Mouse (Mus musculus) liver, postnatal 0 days (tissue): ENCODE measurements at regions not wholly inside any gene's neighbourhood (a gene's known extent, or its start where the extent isn't known, plus 50 kb on each side); places are given as distances from the start of the nearest gene placed in this dataset.

Experiments
- ATAC-seq: fragments of 200-750 bp; cut with Nextera tagmentation; 2 replicates; pipeline ENCODE4 v1.8.0; 2017; ENCODE audit warnings: mild to moderate bottlenecking, moderate library complexity
- DNase-seq: peaks from one replicate; pipeline ENCODE4 v3.0.0-alpha.2; 2016
- H3K27ac ChIP-seq: fragments of 300-500 bp; sonication (generic); 2 replicates; pipeline ENCODE4 v1.5.1; 2014; ENCODE audit warnings: antibody characterized with exemption, moderate library complexity, mild to moderate bottlenecking, low read depth
- H3K27me3 ChIP-seq: fragments of 300-500 bp; sonication (generic); 2 replicates; pipeline ENCODE4 v1.6.1; 2014; ENCODE audit warnings: low read length, control low read depth, mixed read lengths; ENCODE audit not compliant: insufficient read depth
- H3K36me3 ChIP-seq: fragments of 300-500 bp; sonication (generic); replicated peaks from 2 replicates; pipeline ENCODE4 v1.6.1; 2014; ENCODE audit warnings: mild to moderate bottlenecking, control low read depth, low read length, moderate library complexity, mixed read lengths; ENCODE audit not compliant: insufficient read depth
- H3K4me1 ChIP-seq: fragments of 300-500 bp; sonication (generic); 2 replicates; pipeline ENCODE4 v1.6.1; 2014; ENCODE audit warnings: antibody characterized with exemption, mild to moderate bottlenecking, control low read depth; ENCODE audit not compliant: insufficient read depth
- H3K4me2 ChIP-seq: fragments of 300-500 bp; sonication (generic); 2 replicates; pipeline ENCODE4 v1.6.1; 2014; ENCODE audit warnings: low read depth, mild to moderate bottlenecking, low read length, moderate library complexity, mixed read lengths
- H3K4me3 ChIP-seq: fragments of 300-500 bp; sonication (generic); 2 replicates; pipeline ENCODE4 v1.5.1; 2014; ENCODE audit warnings: low read depth, low read length
- H3K9ac ChIP-seq: fragments of 300-500 bp; sonication (generic); replicated peaks from 2 replicates; pipeline ENCODE4 v1.6.1; 2014; ENCODE audit warnings: mild to moderate bottlenecking, moderate library complexity
- H3K9me3 ChIP-seq: fragments of 300-500 bp; sonication (generic); 2 replicates; pipeline ENCODE4 v1.6.1; 2016; ENCODE audit warnings: mild to moderate bottlenecking, control low read depth, low read length, mixed read lengths
- CTCF ChIP-seq: sonication (generic); IDR thresholded peaks from 2 replicates; pipeline ENCODE4 v1.5.1; 2016; ENCODE audit warnings: antibody characterized with exemption, low read depth
- EP300 ChIP-seq: IDR thresholded peaks from 2 replicates; pipeline ENCODE4 v1.6.1; 2016; ENCODE audit warnings: antibody characterized with exemption, low read depth, mild to moderate bottlenecking
- WGBS: fragments of 180-500 bp; shearing (Covaris S2); extraction: QIAGEN DNeasy Blood & Tissue Kit; methylation state at CpG from one replicate; pipeline ENCODE4 v1.1.7; 2014; ENCODE audit not compliant: insufficient replicate concordance; 5-methylcytosine and 5-hydroxymethylcytosine counted together

DNA sequence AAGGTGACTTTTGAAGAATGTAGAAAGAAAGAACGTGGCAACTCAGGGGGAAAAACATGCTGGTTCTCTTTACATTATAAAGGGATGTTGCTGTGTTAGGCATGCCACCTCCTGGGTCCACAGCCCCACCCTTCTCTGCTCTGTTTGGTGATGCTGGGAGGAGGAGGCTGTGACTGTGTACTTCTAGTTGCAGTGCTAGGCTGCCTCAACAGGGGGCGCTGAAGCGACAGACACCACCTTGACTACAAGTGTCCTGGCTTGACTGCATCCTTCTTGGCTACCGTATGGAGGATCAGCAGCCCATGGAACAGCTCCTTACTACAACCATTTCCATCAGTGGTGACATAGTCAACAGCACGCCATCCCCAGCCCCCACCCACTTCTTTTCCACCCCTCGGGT is 104.9 kb upstream of the Arl4c start:
- no peaks in the 10 kb centered on the region for H3K4me1 ChIP-seq
- no peaks in the 10 kb centered on the region for H3K27me3 ChIP-seq
- no peaks in the 10 kb centered on the region for H3K9me3 ChIP-seq
- DNase-seq (no peak), ATAC-seq (no peak)
- 64% methylated on average over 6 of the region's 6 CpGs for WGBS
- no peak overlapping the region for H3K9ac ChIP-seq
- TF ChIP-seq EP300: no peak
- TF ChIP-seq CTCF: no peak
- no peak overlapping the region for H3K27ac ChIP-seq
- H3K4me2 ChIP-seq: no peak overlapping the region
- no peak overlapping the region for H3K4me3 ChIP-seq
- H3K36me3 ChIP-seq: no peaks in the 10 kb centered on the region

DNA sequence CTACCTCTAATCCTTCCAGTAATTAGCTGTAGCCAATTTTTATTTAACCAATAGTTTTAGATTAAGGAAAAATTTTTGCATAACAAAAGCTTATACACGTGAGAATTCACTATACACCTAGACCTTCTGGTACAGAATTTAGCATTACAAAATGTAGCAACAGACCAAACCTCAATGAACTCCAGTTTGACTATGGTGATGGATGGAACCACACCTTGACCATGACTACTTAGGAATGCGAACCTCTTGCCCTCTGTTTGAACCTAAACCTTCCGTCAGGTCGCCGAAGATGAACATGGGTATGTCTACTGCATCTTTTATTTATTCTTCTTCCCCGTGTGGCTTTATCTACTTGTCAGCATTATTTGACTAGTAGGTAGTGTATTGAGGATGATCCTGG is 105.9 kb upstream of the Arl4c start:
- H3K4me2 ChIP-seq: no peak overlapping the region
- ATAC-seq: no peak
- no peak overlapping the region for H3K9ac ChIP-seq
- WGBS: 72% methylated on average over 6 of the region's 6 CpGs
- no peaks in the 10 kb centered on the region for H3K9me3 ChIP-seq
- H3K36me3 ChIP-seq: no peaks in the 10 kb centered on the region
- no peak for DNase-seq
- H3K4me3 ChIP-seq: no peak overlapping the region
- no peaks in the 10 kb centered on the region for H3K4me1 ChIP-seq
- no peak for TF ChIP-seq EP300
- no peaks in the 10 kb centered on the region for H3K27me3 ChIP-seq
- no peak overlapping the region for H3K27ac ChIP-seq

DNA sequence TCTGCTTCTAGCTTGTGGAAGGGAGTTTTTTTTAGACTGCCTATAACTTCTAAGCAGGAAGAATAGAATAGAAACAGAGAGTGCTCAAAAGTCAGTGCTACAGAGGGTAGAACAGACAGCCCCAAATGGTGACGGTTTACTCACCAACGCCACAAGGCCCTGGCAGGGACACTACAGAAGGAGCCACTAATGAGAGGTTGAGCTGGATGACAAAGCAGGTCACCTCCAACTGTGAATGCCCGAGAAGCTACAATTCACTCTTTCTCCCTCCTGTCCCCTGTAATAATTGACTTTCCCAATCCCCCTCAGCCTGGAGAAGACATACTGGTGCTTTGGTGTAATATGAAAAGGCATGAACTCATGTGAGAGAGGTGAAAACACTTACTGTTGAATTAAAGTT is 106.5 kb upstream of the Arl4c start:
- Histone ChIP-seq H3K27me3 (no peaks in the 10 kb centered on the region), H3K4me3 (no peak overlapping the region), H3K4me1 (no peaks in the 10 kb centered on the region), H3K9me3 (no peaks in the 10 kb centered on the region), H3K4me2 (no peak overlapping the region), H3K9ac (no peak overlapping the region), H3K27ac (no peak overlapping the region), H3K36me3 (no peaks in the 10 kb centered on the region)
- ATAC-seq (no peak), DNase-seq (no peak)
- TF ChIP-seq CTCF: no peak
- TF ChIP-seq EP300: no peak
- WGBS: 82% methylated on average over 3 of the region's 3 CpGs

DNA sequence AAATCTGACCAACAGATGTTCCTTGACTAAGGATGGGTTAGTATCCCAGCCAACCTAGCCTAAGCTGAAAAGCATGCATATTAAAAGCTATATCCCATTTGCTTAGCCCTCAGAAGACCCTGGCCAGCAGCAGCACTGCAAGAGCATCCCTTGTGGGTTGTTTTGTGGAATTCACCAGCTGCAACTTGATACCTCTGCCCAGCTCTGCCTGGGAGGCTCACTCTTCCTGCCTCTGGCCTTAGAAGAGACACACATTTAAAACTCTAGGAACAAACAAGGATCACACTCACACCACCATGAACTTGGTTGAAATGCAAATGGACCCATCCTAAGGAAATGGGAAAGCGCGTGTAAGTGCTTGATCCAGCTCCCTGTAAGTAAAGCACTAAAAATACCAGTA is 107.7 kb upstream of the Arl4c start:
- TF ChIP-seq EP300 (no peak), CTCF (no peak)
- 72% methylated on average over 2 of the region's 2 CpGs for WGBS
- DNase-seq (no peak), ATAC-seq (no peak)
- Histone ChIP-seq H3K9ac (no peak overlapping the region), H3K36me3 (no peaks in the 10 kb centered on the region), H3K4me1 (no peaks in the 10 kb centered on the region), H3K27me3 (no peaks in the 10 kb centered on the region), H3K4me2 (no peak overlapping the region), H3K9me3 (no peaks in the 10 kb centered on the region), H3K4me3 (no peak overlapping the region), H3K27ac (no peak overlapping the region)

DNA sequence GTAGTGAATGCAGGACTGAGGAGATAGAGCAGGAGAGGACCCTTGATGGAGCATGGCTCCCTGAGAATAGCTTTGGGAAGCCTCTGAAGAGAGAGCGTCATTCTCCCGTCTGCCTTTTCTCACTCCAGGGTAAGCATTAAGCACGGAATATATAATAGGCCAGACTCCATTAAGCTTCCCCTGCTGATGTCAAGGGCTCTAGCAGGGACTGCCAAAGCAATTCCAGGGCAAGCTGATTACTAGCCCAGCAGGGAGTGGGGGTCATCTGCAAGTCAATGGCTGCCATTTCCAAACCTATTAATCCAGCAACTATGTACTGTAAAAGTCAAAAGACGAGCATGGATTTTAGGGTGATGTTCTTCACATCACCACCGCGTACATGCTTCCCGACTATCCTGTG is 111.2 kb upstream of the Arl4c start:
- no peak overlapping the region for H3K4me2 ChIP-seq
- H3K27ac ChIP-seq: no peak overlapping the region
- H3K36me3 ChIP-seq: no peaks in the 10 kb centered on the region
- ATAC-seq (no peak), DNase-seq (no peak)
- TF ChIP-seq EP300: no peak
- no peak for TF ChIP-seq CTCF
- no peaks in the 10 kb centered on the region for H3K4me1 ChIP-seq
- H3K9ac ChIP-seq: no peak overlapping the region
- no peaks in the 10 kb centered on the region for H3K9me3 ChIP-seq
- no peaks in the 10 kb centered on the region for H3K27me3 ChIP-seq
- H3K4me3 ChIP-seq: no peak overlapping the region
- WGBS: 73% methylated on average over 7 of the region's 7 CpGs

DNA sequence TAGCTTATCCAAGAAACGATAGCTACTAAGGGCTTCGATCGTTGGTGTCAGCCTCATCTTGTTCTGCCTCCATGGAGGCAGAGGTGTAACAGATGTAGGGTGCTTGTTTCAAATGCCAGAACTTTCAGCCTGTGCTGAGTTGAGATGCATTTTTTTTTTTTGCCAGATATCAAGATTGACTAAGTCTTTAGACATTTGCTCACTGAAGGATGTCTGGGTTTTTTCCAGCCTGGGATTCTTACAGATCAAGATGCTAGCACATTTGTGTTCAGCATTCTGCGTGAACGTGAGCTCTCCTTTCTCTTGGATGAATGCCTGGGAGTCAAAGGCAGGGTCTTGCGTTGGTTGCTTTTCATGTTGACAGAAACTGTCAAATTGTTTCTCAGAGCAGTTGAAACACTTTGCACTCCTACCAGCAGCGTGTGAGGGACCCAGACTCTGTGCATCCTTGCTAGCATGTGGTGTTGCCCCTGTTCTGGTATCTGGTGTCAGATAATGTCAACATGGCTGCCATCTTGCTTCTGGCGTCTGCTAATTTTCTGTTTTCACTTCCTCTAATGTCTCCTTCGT is 114.4 kb upstream of the Arl4c start:
- H3K9ac ChIP-seq: no peak overlapping the region
- no peak overlapping the region for H3K4me2 ChIP-seq
- TF ChIP-seq EP300 (no peak), CTCF (no peak)
- DNase-seq (no peak), ATAC-seq (no peak)
- H3K27me3 ChIP-seq: no peaks in the 10 kb centered on the region
- H3K27ac ChIP-seq: no peak overlapping the region
- 73% methylated on average over 9 of the region's 9 CpGs for WGBS
- no peaks in the 10 kb centered on the region for H3K36me3 ChIP-seq
- no peak overlapping the region for H3K4me3 ChIP-seq
- H3K4me1 ChIP-seq: no peaks in the 10 kb centered on the region
- H3K9me3 ChIP-seq: no peaks in the 10 kb centered on the region

DNA sequence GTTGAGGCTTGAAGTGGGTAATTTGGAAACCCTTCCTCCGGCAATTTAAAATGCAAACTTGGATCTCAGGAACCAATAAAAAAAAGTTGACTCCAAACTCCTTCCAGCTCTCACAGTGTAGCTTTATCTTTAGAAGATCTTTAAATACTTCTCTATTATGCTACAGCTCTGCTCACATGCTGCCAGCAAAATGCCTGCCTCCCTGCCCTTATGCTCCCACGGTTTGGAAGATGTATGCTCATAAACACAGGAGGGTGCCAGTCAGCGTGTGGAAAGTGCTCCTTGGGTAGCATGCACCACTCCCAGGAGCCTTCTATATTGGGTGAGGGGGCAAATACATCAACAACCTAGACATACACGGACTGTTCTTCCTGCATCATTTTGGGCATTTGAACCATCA is 123.2 kb upstream of the Arl4c start:
- no peaks in the 10 kb centered on the region for H3K36me3 ChIP-seq
- DNase-seq: no peak
- no peak for ATAC-seq
- H3K4me2 ChIP-seq: no peak overlapping the region
- H3K9me3 ChIP-seq: no peaks in the 10 kb centered on the region
- H3K27me3 ChIP-seq: no peaks in the 10 kb centered on the region
- 73% methylated on average over 4 of the region's 4 CpGs for WGBS
- H3K27ac ChIP-seq: no peak overlapping the region
- TF ChIP-seq CTCF: no peak
- TF ChIP-seq EP300: no peak
- H3K4me1 ChIP-seq: no peaks in the 10 kb centered on the region
- no peak overlapping the region for H3K4me3 ChIP-seq
- H3K9ac ChIP-seq: no peak overlapping the region
